Mouse (Mus musculus): ENCODE data around the gene Echdc2. TPM values are rescaled to one million over a fixed set of nuclear protein-coding genes. Genes with fewer than 3 reads are reported as not detected.
A peak's percentile ranks its signal among the peaks of the same experiment; 100 is the strongest.
"Not testable (repeated sequence)": the region's sequence is repeated elsewhere in the genome, so short reads cannot be mapped to it uniquely, and the experiment has no call there.

Echdc2 gene
- total RNA-seq (2014; fragmentation: Nextera tagmentation), result 5.4 TPM in 1 of 2 replicates, not detected in the other
- not detected in 2 replicates for total RNA-seq (2017)

GRCm38 (mm10) chr4:108165152-108165895, at the start of gene Echdc2:
TSS of gene Echdc2 (plus strand) at chr4:108165437.
- ATAC-seq (replicated peaks; ENCODE audit: poor library complexity, severe bottlenecking), result peak; percentile 33; the same call in 1 of the 2 replicates

GRCm38 (mm10) chr4:108116466-108116865, 48.8 kb upstream of the Echdc2 start:
- ATAC-seq (replicated peaks; ENCODE audit: poor library complexity, severe bottlenecking), result no peak

- ATAC-seq (replicated peaks; ENCODE audit: poor library complexity, severe bottlenecking), result no peak
These were observed 47.7 kb upstream of the Echdc2 start for GRCm38 (mm10) chr4:108117488-108117887.

GRCm38 (mm10) chr4:108117924-108118876, 47.0 kb upstream of the Echdc2 start:
- ATAC-seq (replicated peaks; ENCODE audit: poor library complexity, severe bottlenecking), result peak; percentile 97

GRCm38 (mm10) chr4:108124104-108124503, 41.1 kb upstream of the Echdc2 start:
- ATAC-seq (replicated peaks; ENCODE audit: poor library complexity, severe bottlenecking), result no peak

GRCm38 (mm10) chr4:108126260-108126659, 39.0 kb upstream of the Echdc2 start:
- ATAC-seq (replicated peaks; ENCODE audit: poor library complexity, severe bottlenecking), result no peak

- no peak for ATAC-seq (replicated peaks; ENCODE audit: poor library complexity, severe bottlenecking)
These were observed 37.7 kb upstream of the Echdc2 start for GRCm38 (mm10) chr4:108127516-108127915.

GRCm38 (mm10) chr4:108128339-108128738, 36.9 kb upstream of the Echdc2 start:
- no peak for ATAC-seq (replicated peaks; ENCODE audit: poor library complexity, severe bottlenecking)

- no peak for ATAC-seq (replicated peaks; ENCODE audit: poor library complexity, severe bottlenecking)
These were observed 34.8 kb upstream of the Echdc2 start for GRCm38 (mm10) chr4:108130452-108130851.

- no peak for ATAC-seq (replicated peaks; ENCODE audit: poor library complexity, severe bottlenecking)
These were observed 28.3 kb upstream of the Echdc2 start for GRCm38 (mm10) chr4:108136938-108137337.

- ATAC-seq (replicated peaks; ENCODE audit: poor library complexity, severe bottlenecking), result not testable (repeated sequence)
These were observed 22.1 kb upstream of the Echdc2 start for GRCm38 (mm10) chr4:108143178-108143577.

- ATAC-seq (replicated peaks; ENCODE audit: poor library complexity, severe bottlenecking), result no peak
These were observed 21.5 kb upstream of the Echdc2 start for GRCm38 (mm10) chr4:108143778-108144177.

- no peak for ATAC-seq (replicated peaks; ENCODE audit: poor library complexity, severe bottlenecking)
These were observed 20.4 kb upstream of the Echdc2 start, which contains the start of gene Scp2 for GRCm38 (mm10) chr4:108144880-108145279. TSS of gene Scp2 (minus strand) at chr4:108144998.

- not testable (repeated sequence) for ATAC-seq (replicated peaks; ENCODE audit: poor library complexity, severe bottlenecking)
These were observed 19.7 kb upstream of the Echdc2 start for GRCm38 (mm10) chr4:108145554-108145953.

- ATAC-seq (replicated peaks; ENCODE audit: poor library complexity, severe bottlenecking), result not testable (repeated sequence)
These were observed 10.1 kb upstream of the Echdc2 start for GRCm38 (mm10) chr4:108155141-108155540.

GRCm38 (mm10) chr4:108161936-108162335, 3.3 kb upstream of the Echdc2 start:
- ATAC-seq (replicated peaks; ENCODE audit: poor library complexity, severe bottlenecking), result no peak

- no peak for ATAC-seq (replicated peaks; ENCODE audit: poor library complexity, severe bottlenecking)
These were observed 1.9 kb upstream of the Echdc2 start for GRCm38 (mm10) chr4:108163291-108163690.

- no peak for ATAC-seq (replicated peaks; ENCODE audit: poor library complexity, severe bottlenecking)
These were observed 1.6 kb downstream of the Echdc2 start for GRCm38 (mm10) chr4:108166874-108167273.

GRCm38 (mm10) chr4:108168056-108168455, 2.8 kb downstream of the Echdc2 start:
- ATAC-seq (replicated peaks; ENCODE audit: poor library complexity, severe bottlenecking), result no peak

GRCm38 (mm10) chr4:108182278-108182677, 17.0 kb downstream of the Echdc2 start:
- ATAC-seq (replicated peaks; ENCODE audit: poor library complexity, severe bottlenecking), result no peak

- no peak for ATAC-seq (replicated peaks; ENCODE audit: poor library complexity, severe bottlenecking)
These were observed 27.6 kb downstream of the Echdc2 start for GRCm38 (mm10) chr4:108192821-108193323.

All from granulocyte monocyte progenitor cell, adult 5-6 weeks (primary cell).